Mouse (Mus musculus): Measurements from ENCODE around the gene Kcnh3.
"Not testable (repeated sequence)": the region's sequence is repeated elsewhere in the genome, so short reads cannot be mapped to it uniquely, and the experiment has no call there.

Kcnh3 gene

GRCm38 (mm10) chr15:99240129-99240528 lies 15.5 kb downstream of the Kcnh3 start:
- DNase-seq (ENCODE audit: low read depth, low spot score) = peak; percentile 50

- no peak for DNase-seq (ENCODE audit: low read depth, low spot score)
Measured at GRCm38 (mm10) chr15:99241249-99241648, 16.6 kb downstream of the Kcnh3 start.

- DNase-seq (ENCODE audit: low read depth, low spot score) = no peak
Measured at GRCm38 (mm10) chr15:99242045-99242444, 17.4 kb downstream of the Kcnh3 start.

- DNase-seq (ENCODE audit: low read depth, low spot score) = not testable (repeated sequence)
Measured at GRCm38 (mm10) chr15:99246736-99247135, 22.1 kb downstream of the Kcnh3 start.

- no peak for DNase-seq (ENCODE audit: low read depth, low spot score)
Measured at GRCm38 (mm10) chr15:99248972-99249371, 24.3 kb downstream of the Kcnh3 start.

- no peak for DNase-seq (ENCODE audit: low read depth, low spot score)
Measured at GRCm38 (mm10) chr15:99249938-99250337, 25.3 kb downstream of the Kcnh3 start.

GRCm38 (mm10) chr15:99251111-99251510 lies 26.4 kb downstream of the Kcnh3 start:
- DNase-seq (ENCODE audit: low read depth, low spot score) = peak; percentile 41

- DNase-seq (ENCODE audit: low read depth, low spot score) = peak; percentile 99
Measured at GRCm38 (mm10) chr15:99251626-99252380, 27.1 kb downstream of the Kcnh3 start, which contains the start of gene Mcrs1. Gene Mcrs1 (minus strand): TSS chr15:99251961.

- peak; percentile 61 for DNase-seq (ENCODE audit: low read depth, low spot score)
Measured at GRCm38 (mm10) chr15:99252381-99253174, 27.9 kb downstream of the Kcnh3 start.

GRCm38 (mm10) chr15:99253175-99253479 lies 28.5 kb downstream of the Kcnh3 start:
- DNase-seq (ENCODE audit: low read depth, low spot score) = not testable (repeated sequence)

GRCm38 (mm10) chr15:99253772-99254171 lies 29.1 kb downstream of the Kcnh3 start:
- DNase-seq (ENCODE audit: low read depth, low spot score) = no peak

GRCm38 (mm10) chr15:99254477-99255005 lies 29.9 kb downstream of the Kcnh3 start:
- no peak for DNase-seq (ENCODE audit: low read depth, low spot score)

- no peak for DNase-seq (ENCODE audit: low read depth, low spot score)
Measured at GRCm38 (mm10) chr15:99255241-99255749, 30.6 kb downstream of the Kcnh3 start.

GRCm38 (mm10) chr15:99259167-99259729 lies 34.6 kb downstream of the Kcnh3 start:
- no peak for DNase-seq (ENCODE audit: low read depth, low spot score)

- peak; percentile 88 for DNase-seq (ENCODE audit: low read depth, low spot score)
Measured at GRCm38 (mm10) chr15:99259730-99260252, 35.1 kb downstream of the Kcnh3 start.

GRCm38 (mm10) chr15:99262702-99263101 lies 38.0 kb downstream of the Kcnh3 start:
- no peak for DNase-seq (ENCODE audit: low read depth, low spot score)

GRCm38 (mm10) chr15:99264363-99264762 lies 39.7 kb downstream of the Kcnh3 start:
- no peak for DNase-seq (ENCODE audit: low read depth, low spot score)

GRCm38 (mm10) chr15:99265679-99266078 lies 41.0 kb downstream of the Kcnh3 start:
- peak; percentile 81 for DNase-seq (ENCODE audit: low read depth, low spot score)

- no peak for DNase-seq (ENCODE audit: low read depth, low spot score)
Measured at GRCm38 (mm10) chr15:99276095-99276494, 51.4 kb downstream of the Kcnh3 start.

- DNase-seq (ENCODE audit: low read depth, low spot score) = no peak
Measured at GRCm38 (mm10) chr15:99278271-99278670, 53.6 kb downstream of the Kcnh3 start.

- DNase-seq (ENCODE audit: low read depth, low spot score) = peak; percentile 52
Measured at GRCm38 (mm10) chr15:99283456-99283855, 58.8 kb downstream of the Kcnh3 start.
